Mouse (Mus musculus): Measurements from ENCODE around the gene H2-Q1.
"Not testable (repeated sequence)": the region's sequence is repeated elsewhere in the genome, so short reads cannot be mapped to it uniquely, and the experiment has no call there.

Gene H2-Q1

GRCm38 (mm10) chr17:35320327-35321081 lies at the start of gene H2-Q1:
Gene H2-Q1 (plus strand): TSS chr17:35320405.
- peak in 1 of 2 experiments; percentile 22 for DNase-seq

DNA sequence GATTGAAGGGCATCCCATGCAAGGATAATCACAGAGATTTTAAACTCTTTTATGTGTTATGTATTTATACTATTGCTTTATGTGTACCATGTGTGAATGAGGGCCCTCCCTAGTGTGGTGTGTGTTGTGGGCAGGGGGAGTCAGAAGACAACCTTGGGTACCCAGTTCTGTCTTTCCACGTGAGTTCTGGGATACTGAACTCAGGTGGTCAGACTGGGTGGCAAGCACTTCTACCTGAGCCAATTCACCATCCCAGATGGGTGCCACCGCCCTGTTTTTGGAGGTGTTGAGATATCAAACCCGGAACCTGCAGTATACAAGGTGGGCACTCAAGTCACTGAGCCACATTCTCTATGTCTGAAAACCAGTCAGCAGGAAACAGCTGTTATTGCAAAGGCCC lies 48.0 kb upstream of the H2-Q1 start:
- no peak for DNase-seq

DNA sequence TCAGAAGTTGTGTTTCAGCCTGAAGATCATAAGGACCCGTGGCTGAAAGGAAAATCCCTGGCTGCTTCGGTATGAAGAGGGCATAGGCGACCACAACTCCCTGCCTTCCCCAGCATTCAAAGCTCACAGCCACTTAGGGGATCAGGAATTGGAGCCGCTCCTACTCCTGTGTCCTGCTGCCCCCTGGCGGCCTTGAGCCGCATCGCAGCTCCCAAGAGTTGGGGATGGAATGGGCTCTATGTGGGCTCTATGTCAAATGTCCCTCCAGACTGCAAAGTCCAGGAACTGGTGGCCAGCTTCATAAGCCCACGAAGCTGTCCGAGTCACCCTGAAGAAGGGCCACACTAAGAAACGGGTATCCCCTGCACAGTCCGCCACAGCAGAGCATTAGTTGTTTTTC lies 45.4 kb upstream of the H2-Q1 start:
- peak; percentile 79 to 86 for DNase-seq

DNA sequence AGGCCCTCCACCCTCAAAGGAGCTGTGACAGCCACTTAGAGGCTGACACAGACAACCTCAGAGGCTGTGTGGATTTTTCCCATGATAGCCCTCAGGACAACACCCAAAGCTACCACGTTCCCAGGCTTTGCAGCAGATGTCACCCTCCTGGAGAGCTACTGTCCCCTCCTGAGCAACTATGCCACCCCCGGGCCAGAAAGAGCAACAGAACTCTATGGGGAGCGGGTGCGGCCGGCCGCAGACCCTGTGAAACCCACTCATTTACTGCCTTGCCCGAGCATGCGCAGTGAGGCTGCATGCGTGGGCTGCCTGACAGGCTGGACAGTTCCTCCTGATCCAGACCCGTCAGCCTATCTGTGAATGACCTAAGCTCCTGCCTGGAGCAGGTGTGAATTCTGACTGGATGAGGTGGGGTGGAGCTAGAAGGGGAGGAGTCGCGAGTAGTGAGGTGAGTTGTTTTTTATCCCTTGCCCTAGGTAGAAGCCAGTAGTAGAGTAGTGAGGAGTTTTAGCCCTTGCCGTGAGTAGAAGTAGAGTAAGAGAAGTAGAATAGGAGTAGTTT lies 43.8 kb upstream of the H2-Q1 start:
- no peak for DNase-seq

DNA sequence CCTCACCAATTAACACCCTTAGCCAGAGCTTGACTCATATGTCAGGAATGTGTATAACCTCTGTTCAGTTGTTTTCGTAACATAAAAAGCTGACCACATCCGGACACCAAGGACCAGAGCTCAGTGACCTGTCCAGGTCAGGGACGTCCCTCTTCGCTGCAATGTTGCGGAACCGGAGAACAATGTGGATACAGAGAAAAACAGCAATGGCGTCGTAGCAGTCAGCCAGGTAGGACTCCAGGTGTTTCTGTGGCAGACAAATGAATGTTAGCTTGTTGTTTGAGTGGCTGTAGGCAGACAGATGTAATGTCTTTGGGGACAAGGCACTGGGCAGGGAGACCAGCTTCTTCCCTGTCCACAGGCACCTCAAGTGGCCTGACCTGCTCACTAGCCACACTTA lies 42.2 kb upstream of the H2-Q1 start:
- DNase-seq: no peak

DNA sequence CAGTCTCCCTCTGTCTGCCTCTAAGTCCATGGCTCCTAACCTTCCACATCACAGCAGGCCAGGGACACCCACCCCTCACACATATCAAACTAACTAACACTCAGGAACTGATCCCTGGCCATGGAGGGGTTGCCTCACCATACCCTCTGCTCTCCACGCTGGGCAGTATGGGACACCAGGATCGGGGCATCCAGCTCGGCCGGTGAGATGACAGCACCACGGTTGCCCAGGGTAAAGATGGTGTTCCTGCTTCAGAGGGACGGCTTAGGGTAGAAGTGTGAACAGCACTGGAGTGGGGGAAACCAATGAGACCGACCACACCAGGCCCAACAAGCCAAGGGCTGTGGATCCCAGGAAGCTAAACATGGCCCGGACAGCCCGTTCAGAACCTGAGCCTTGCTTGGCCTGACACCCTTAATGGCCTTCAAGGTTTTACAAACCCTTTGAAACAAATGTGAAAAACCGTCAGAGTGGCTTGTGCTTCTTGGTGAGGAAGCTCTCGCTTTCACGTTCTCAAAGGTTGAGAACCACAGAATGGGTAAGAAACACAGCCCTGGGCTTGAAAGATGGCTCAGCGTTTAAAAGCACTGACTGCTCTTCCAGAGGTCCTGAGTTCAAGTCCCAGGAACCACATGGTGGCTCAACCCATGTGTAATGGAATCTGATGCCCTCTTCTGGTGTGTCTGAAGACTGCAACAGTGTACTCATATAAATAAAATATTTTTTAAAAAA lies 41.1 kb upstream of the H2-Q1 start:
- DNase-seq: no peak

- no peak for DNase-seq
These were observed 39.9 kb upstream of the H2-Q1 start for GRCm38 (mm10) chr17:35280276-35280675.

GRCm38 (mm10) chr17:35285431-35285830 lies 34.8 kb upstream of the H2-Q1 start:
- no peak for DNase-seq

- peak; percentile 84 to 90 for DNase-seq
These were observed 24.4 kb upstream of the H2-Q1 start for GRCm38 (mm10) chr17:35295796-35296195.

- peak in 1 of 2 experiments; percentile 44 for DNase-seq
These were observed 19.8 kb upstream of the H2-Q1 start for GRCm38 (mm10) chr17:35300261-35300945.

DNA sequence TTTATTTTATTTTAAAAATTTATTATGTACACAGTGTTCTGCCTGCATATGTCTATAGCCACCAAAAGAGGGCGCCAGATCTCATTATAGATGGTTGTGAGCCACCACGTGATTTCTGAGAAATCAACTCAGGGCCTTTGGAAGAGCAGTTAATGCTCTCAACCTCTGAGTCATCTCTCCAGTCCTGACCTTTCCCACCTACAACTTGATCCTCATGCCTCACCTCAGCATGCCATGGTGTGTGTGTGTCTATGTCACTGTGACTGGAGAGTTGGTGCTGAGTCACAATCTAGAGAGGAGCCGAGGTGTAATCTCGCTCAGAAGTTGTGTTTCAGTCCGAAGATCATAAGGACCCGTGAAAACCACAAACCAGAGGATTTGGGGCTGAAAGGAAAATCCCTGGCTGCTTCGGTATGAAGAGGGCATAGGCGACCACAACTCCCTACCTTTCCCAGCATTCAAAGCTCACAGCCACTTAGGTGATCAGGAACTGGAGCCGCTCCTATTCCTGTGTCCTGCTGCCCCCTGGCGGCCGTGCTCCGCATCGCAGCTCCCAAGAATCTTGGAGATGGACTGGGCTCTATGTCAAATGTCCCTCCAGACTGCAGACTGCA lies 18.5 kb upstream of the H2-Q1 start:
- DNase-seq: peak; percentile 87 to 93

DNA sequence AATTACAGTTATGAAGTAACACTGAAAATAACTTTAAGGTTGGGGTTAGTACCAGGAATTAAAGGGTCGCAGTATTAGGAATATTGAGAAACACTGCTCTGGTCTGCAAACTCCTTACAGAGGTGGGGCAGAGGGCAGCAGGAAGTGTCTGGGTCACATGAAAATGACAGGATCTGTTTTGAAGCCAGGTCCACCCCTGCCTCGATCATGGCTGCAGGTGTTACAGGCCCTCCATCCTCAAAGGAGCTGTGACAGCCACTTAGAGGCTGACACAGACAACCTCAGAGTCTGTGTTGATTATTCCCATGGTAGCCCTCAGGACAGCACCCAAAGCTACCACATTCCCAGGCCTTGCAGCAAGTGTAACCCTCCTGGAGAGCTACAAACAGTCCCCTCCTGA lies 16.9 kb upstream of the H2-Q1 start:
- DNase-seq: no peak

GRCm38 (mm10) chr17:35303756-35304350 lies 16.4 kb upstream of the H2-Q1 start:
- DNase-seq: no peak

DNA sequence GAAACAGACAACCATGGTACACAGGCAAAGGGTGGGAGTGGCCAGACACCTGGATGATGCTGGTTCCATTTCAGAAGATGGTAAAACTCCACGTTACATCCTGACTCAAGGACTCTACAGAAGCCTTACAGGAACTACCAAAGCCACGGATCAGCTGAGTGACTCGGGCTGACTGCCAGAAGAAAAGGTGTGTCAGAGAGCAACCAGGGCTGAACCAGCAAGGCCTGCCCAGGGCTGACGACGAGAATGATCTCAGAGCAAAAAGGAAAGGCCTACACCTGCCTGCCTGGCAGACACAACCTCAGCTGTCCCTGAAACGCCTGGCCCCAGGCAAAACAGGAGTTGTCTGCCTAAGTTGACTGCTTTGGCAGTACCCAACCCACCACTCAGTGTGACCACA lies 15.7 kb upstream of the H2-Q1 start:
- no peak for DNase-seq

DNA sequence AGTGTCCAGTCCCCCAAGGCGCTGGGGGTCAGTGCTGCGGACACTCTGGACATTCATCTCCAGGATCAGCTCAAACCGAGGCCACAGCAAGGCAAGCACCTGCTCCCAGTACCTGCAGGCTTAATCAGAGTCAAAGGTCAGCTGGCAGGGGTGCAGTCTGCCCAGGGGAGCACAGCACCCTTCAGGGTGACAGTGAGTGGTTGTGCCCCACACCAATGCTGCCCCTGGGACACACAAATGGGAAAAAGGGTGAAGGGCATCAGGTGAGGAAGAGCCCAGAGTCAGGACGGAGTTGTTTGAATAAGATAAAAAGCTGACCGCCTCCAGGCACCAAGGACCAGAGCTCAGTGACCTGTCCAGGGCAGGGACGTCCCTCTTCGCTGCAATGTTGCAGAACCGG lies 15.3 kb upstream of the H2-Q1 start:
- not testable (repeated sequence) for DNase-seq

DNA sequence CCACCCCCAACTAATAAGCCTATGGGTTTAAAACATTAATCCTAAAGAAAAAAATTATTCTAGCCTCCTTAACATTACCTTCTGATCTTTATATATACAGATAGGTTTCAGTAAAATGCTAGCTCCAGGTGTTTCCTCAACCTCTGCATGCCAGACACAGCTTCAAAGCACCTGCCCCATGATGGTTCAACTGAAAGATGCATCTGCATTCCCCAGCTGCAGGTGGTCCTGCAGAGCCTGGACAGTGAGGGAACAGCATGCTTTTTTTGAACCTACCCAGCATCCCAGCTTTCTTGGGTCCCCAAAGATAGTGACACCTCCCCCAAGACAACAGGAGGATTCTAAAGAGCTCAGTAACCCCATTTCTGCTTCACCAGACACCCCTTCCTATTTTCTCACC lies 1.5 kb upstream of the H2-Q1 start:
- DNase-seq: peak; percentile 62 to 78

DNA sequence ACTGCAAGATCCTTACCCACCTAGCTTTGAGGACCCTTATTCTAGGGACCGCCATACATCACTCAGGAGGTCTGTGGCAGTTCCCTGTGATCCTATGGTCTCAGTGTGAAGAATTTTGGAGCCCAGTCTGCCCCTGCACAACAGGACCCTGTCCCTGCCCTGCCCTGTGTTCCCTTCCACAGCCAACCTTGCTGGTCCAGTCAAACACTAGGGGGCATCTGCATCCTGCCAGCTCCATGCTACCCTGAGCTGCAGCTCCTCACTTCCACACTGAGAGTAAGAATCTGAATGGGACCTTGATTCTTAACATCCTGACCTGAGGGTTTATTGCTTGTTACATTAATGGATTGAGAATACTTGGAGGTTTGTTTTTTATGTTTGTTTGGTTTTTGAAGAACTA lies 4.9 kb downstream of the H2-Q1 start:
- peak; percentile 45 to 56 for DNase-seq

- not testable (repeated sequence) for DNase-seq
These were observed 5.8 kb downstream of the H2-Q1 start for GRCm38 (mm10) chr17:35326000-35326399.

DNA sequence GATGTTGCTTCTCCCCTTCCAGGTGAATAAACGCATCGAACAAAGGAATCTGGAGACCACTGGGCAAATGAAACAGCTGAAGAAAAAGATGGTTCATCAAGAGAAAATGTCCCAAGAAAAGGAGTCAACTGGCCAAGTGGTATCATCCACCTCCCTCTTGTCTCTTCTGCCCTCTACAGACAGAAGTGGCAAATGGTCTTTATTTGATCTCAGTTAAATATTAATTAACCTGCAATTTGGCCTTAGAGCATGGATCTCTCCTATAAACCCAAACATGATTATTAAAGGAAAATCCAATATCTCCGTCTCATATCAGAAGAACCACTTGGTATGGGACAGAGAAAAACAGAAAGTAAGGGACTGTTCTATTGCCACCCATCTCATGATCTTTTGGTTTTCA lies 9.5 kb downstream of the H2-Q1 start:
- DNase-seq: not testable (repeated sequence)

DNA sequence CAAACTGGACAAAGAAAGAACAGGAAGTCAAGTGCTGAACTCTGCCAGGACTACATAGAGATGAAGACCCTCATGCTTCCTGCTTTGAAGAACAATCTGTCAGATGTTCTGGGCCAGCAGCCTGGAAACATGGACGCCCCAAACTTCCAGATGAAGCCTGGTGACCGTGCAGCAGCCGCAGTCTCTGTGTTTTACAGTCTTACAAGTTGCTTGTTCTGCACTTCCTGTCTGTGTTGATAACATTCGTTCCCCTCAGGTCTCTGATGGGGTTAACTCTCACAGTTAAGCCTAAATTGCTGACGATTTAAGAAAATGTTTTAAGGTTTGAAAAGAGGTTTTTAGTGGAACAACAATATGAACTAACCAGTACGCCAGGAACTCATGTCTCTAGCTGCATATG lies 11.3 kb downstream of the H2-Q1 start:
- not testable (repeated sequence) for DNase-seq

GRCm38 (mm10) chr17:35342071-35342671 lies 22.0 kb downstream of the H2-Q1 start, which contains the start of gene H2-Q2:
Gene H2-Q2 (plus strand): TSS chr17:35342242.
- DNase-seq: peak; percentile 66 to 81
